Mouse (Mus musculus) bone marrow macrophage, adult 2 months (primary cell): ENCODE results near the gene Cap1.

Experiments used
- CTCF ChIP-seq: IDR thresholded peaks from 2 replicates; pipeline ENCODE4 v1.5.1; 2012; ENCODE audit warnings: low read depth, mild to moderate bottlenecking, low read length, moderate library complexity
- POLR2A ChIP-seq: IDR thresholded peaks from 2 replicates; pipeline ENCODE4 v1.6.1; 2012; ENCODE audit warnings: mild to moderate bottlenecking, low read depth, low read length, borderline replicate concordance

- TF ChIP-seq CTCF (no peak), POLR2A (0 out of 2 replicates have a peak, but pooled peaks have one; percentile 35)
Observed at GRCm38 (mm10) chr4:122835530-122836402, 50.1 kb downstream of the Cap1 start, which contains the start of gene Ppt1.
